Mouse (Mus musculus) lung, embryonic 16.5 days (tissue): ENCODE data around the gene Tex19.1. TPM values are rescaled to one million over a fixed set of nuclear protein-coding genes. Genes with fewer than 3 reads are reported as not detected.

ENCODE experiments used
- polyA plus RNA-seq: library from polyadenylated mRNA; unstranded; fragments of >200 nt; fragmentation: Nextera tagmentation; extraction: Ambion mirVana; gene quantifications from 2 replicates; pipeline ENCODE4 v1.2.1, GENCODE M21; 2015

Tex19.1 gene
- polyA plus RNA-seq, 1 experiment from 2014 or later: not detected

Other genes starting within 250 kb of the Tex19.1 start
- 6.4 TPM in 2 replicates for gene Ccdc57, start 213.3 kb upstream of the Tex19.1 start, polyA plus RNA-seq
- 52.2 and 62.5 TPM in 2 replicates for gene Slc16a3, start 197.7 kb upstream of the Tex19.1 start, polyA plus RNA-seq
- gene Csnk1d, start 154.8 kb upstream of the Tex19.1 start, polyA plus RNA-seq: 120 and 121 TPM in 2 replicates
- 1.3 and 1.8 TPM in 2 replicates for gene Cd7, start 106.7 kb upstream of the Tex19.1 start, polyA plus RNA-seq
- gene Sectm1b, start 82.6 kb upstream of the Tex19.1 start, polyA plus RNA-seq: 0.15 and 0.78 TPM in 2 replicates
- gene Sectm1a, start 64.9 kb upstream of the Tex19.1 start, polyA plus RNA-seq: 0.58 TPM in 1 of 2 replicates, not detected in the other
- not detected in 2 replicates for gene Tex19.2, start 27.5 kb upstream of the Tex19.1 start, polyA plus RNA-seq
- not detected in 2 replicates for gene Uts2r, start 14.1 kb downstream of the Tex19.1 start, polyA plus RNA-seq
- gene Hexdc, start 58.3 kb downstream of the Tex19.1 start, polyA plus RNA-seq: 7.1 and 8.9 TPM in 2 replicates
- gene Ogfod3, start 58.6 kb downstream of the Tex19.1 start, polyA plus RNA-seq: 24.5 and 27.8 TPM in 2 replicates
- gene Cybc1, start 83.2 kb downstream of the Tex19.1 start, polyA plus RNA-seq: 37.4 and 42.5 TPM in 2 replicates
- 53.6 and 55.8 TPM in 2 replicates for gene Narf, start 91.1 kb downstream of the Tex19.1 start, polyA plus RNA-seq
- gene Foxk2, start 113.8 kb downstream of the Tex19.1 start, polyA plus RNA-seq: 6.2 and 6.5 TPM in 2 replicates
- gene Wdr45b, start 208.3 kb downstream of the Tex19.1 start, polyA plus RNA-seq: 94.8 and 98.7 TPM in 2 replicates
- 6.0 and 7.1 TPM in 2 replicates for gene Rab40b, start 242.1 kb downstream of the Tex19.1 start, polyA plus RNA-seq